ENCODE assay signal across 8 mouse cellular contexts in genomic region chr7:80401860-80402641, GRCm38 (mm10). TPM values are rescaled to one million over a fixed set of nuclear protein-coding genes. Genes with fewer than 3 reads are reported as not detected.
A peak's percentile ranks its signal among the peaks of the same experiment; 100 is the strongest.
DNase-seq lines count a peak whose midpoint lies in the region; ATAC-seq and TF ChIP-seq lines count a peak whose summit lies in the region.

No protein-coding gene starts in this region.

- under 1% methylated on average over 79 of the region's 102 CpGs for WGBS in limb, embryonic 11.5 days
- under 1% methylated on average over 66 of the region's 102 CpGs for WGBS in midbrain, embryonic 11.5 days

- H3K27me3 ChIP-seq in CH12.LX (replicated peaks) = no peaks in the 10 kb centered on the region
- H3K27me3 ChIP-seq in limb, embryonic 11.5 days (ENCODE audit: control insufficient read depth, insufficient read depth, low read length) = no peaks in the 10 kb centered on the region
- peaks cover 8% of the 10 kb centered on the region; the same call in 1 of the 2 replicates for H3K27me3 ChIP-seq in midbrain, embryonic 11.5 days (ENCODE audit: control insufficient read depth, insufficient read depth, low read length)

- H3K27ac ChIP-seq in CH12.LX (ENCODE audit: insufficient read depth, low read depth) = no peak overlapping the region; the same call in 1 of the 2 replicates
- H3K27ac ChIP-seq in embryonic fibroblast, embryonic 13.5 days (ENCODE audit: insufficient read depth, low read length) = peak overlapping the region; percentile 92
- H3K27ac ChIP-seq in limb, embryonic 11.5 days (replicated peaks; ENCODE audit: low read depth, low read length) = peak overlapping the region; percentile 87
- peak overlapping the region; percentile 27; the same call in 1 of the 2 replicates for H3K27ac ChIP-seq in midbrain, embryonic 11.5 days (ENCODE audit: low read depth, low read length)

- peaks cover 6 to 19% of the 10 kb centered on the region in 2 experiments for H3K36me3 ChIP-seq in CH12.LX (replicated peaks in 1 of 2; ENCODE audit: control insufficient read depth in 1 of 2, insufficient read depth in 1 of 2, low read length in 1 of 2)
- peaks cover 3% of the 10 kb centered on the region; the same call in 1 of the 2 replicates for H3K36me3 ChIP-seq in limb, embryonic 11.5 days (ENCODE audit: control insufficient read depth, insufficient read depth, low read length)
- H3K36me3 ChIP-seq in midbrain, embryonic 11.5 days (ENCODE audit: control insufficient read depth, insufficient read depth, low read length) = no peaks in the 10 kb centered on the region; the same call in 1 of the 2 replicates

- peaks cover 21 to 63% of the 10 kb centered on the region in 2 experiments for H3K4me1 ChIP-seq in CH12.LX (ENCODE audit: control insufficient read depth in 1 of 2, insufficient read depth in 2 of 2)
- peaks cover 10% of the 10 kb centered on the region for H3K4me1 ChIP-seq in embryonic fibroblast, embryonic 13.5 days (ENCODE audit: control insufficient read depth, insufficient read depth, low read length)
- H3K4me1 ChIP-seq in limb, embryonic 11.5 days (ENCODE audit: control insufficient read depth, insufficient read depth, low read length) = peaks cover 16% of the 10 kb centered on the region
- peaks cover 11% of the 10 kb centered on the region for H3K4me1 ChIP-seq in midbrain, embryonic 11.5 days (ENCODE audit: control insufficient read depth, insufficient read depth, low read length)

- TF ChIP-seq EP300 in CH12.LX (IDR thresholded peaks at IDR 0.05; ENCODE audit: low read length) = no peak

- H3K4me3 ChIP-seq in CH12.LX (replicated peaks in 1 of 3; ENCODE audit: low read depth in 2 of 3, low read length in 2 of 3, poor library complexity in 1 of 3) = peak overlapping the region; percentile 74 to 86 (median 83)
- H3K4me3 ChIP-seq in embryonic fibroblast, embryonic 13.5 days (ENCODE audit: insufficient read depth, low read length) = peak overlapping the region; percentile 96
- peak overlapping the region; percentile 91 for H3K4me3 ChIP-seq in limb, embryonic 11.5 days (ENCODE audit: low read depth, low read length)
- peak overlapping the region; percentile 91 for H3K4me3 ChIP-seq in midbrain, embryonic 11.5 days (ENCODE audit: low read depth, low read length)

- H3K4me2 ChIP-seq in CH12.LX (ENCODE audit: insufficient read depth, low read depth, poor library complexity, severe bottlenecking) = peak overlapping the region; percentile 79
- peak overlapping the region; percentile 78 for H3K4me2 ChIP-seq in limb, embryonic 11.5 days (ENCODE audit: low read depth, severe bottlenecking)
- peak overlapping the region; percentile 93 for H3K4me2 ChIP-seq in midbrain, embryonic 11.5 days

- no peaks in the 10 kb centered on the region for H3K9me3 ChIP-seq in CH12.LX (replicated peaks; ENCODE audit: low read length)
- no peaks in the 10 kb centered on the region for H3K9me3 ChIP-seq in limb, embryonic 11.5 days (ENCODE audit: control insufficient read depth, low read length)
- H3K9me3 ChIP-seq in midbrain, embryonic 11.5 days (ENCODE audit: control insufficient read depth, low read length) = no peaks in the 10 kb centered on the region

- in situ Hi-C loops in CH12.LX (cut with MboI; ENCODE audit: low pct_ligation_motif_present, low pct_unique_long_range_greater_than_20kb, low sequenced_read_pairs) = no loop called here

- DNase-seq in CH12.LX (ENCODE audit: extremely low read depth) = no peak
- DNase-seq in heart, postnatal 4 days = peak; percentile 65
- peak; percentile 70 for DNase-seq in limb, embryonic 11.5 days (ENCODE audit: low spot score)
- peak; percentile 92 for DNase-seq in midbrain, embryonic 11.5 days (ENCODE audit: low spot score, missing footprints)
- DNase-seq in testis, postnatal 10 days (ENCODE audit: low spot score) = peak; percentile 71
- DNase-seq in right cerebral cortex, adult 18-20 months = no peak

- dilution Hi-C loops in CH12.LX (cut with MboI; ENCODE audit: extremely low pct_ligation_motif_present, extremely low pct_unique_long_range_greater_than_20kb, low sequenced_read_pairs) = no loop called here

- TF ChIP-seq POLR2A in CH12.LX (IDR thresholded peaks at IDR 0.05; ENCODE audit: low read depth, low read length) = no peak
- TF ChIP-seq POLR2A in embryonic fibroblast, embryonic 13.5 days (IDR thresholded peaks at IDR 0.05; ENCODE audit: low read depth, low read length) = no peak

- H3K9ac ChIP-seq in CH12.LX (ENCODE audit: insufficient read depth, low read depth) = peak overlapping the region; percentile 99
- peak overlapping the region; percentile 95 for H3K9ac ChIP-seq in limb, embryonic 11.5 days (ENCODE audit: low read length)
- H3K9ac ChIP-seq in midbrain, embryonic 11.5 days (ENCODE audit: low read length) = peak overlapping the region; percentile 92

- TF ChIP-seq RAD21 in CH12.LX (IDR thresholded peaks at IDR 0.05; ENCODE audit: low read depth, low read length) = no peak

- no peak for TF ChIP-seq CTCF in CH12.LX (conservative IDR thresholded peaks at IDR 0.05 in 1 of 2, IDR thresholded peaks at IDR 0.05 in 1 of 2; ENCODE audit: low read depth in 2 of 2, low read length in 2 of 2)
- no peak for TF ChIP-seq CTCF in embryonic fibroblast, embryonic 13.5 days (IDR thresholded peaks at IDR 0.05; ENCODE audit: borderline replicate concordance, insufficient read depth, low read length)

- ATAC-seq in activated CD4-positive, CD25-positive, alpha-beta regulatory T cell, adult 4 months = peak; percentile 20
- ATAC-seq in limb, embryonic 11.5 days (ENCODE audit: insufficient number of reproducible peaks, low FRiP score, low TSS enrichment, low read depth) = peak; percentile 19; the same call in 1 of the 2 replicates
- peak; percentile 73 for ATAC-seq in midbrain, embryonic 11.5 days (ENCODE audit: low FRiP score)

- H3K79me2 ChIP-seq in CH12.LX (replicated peaks; ENCODE audit: control insufficient read depth, extremely low read depth, insufficient read depth, poor library complexity, severe bottlenecking) = peaks cover 24% of the 10 kb centered on the region

TF ChIP-seq in CH12.LX, 34 proteins besides CTCF, POLR2A, EP300 and RAD21 (continues in another document):
- TF ChIP-seq CHD1 (IDR thresholded peaks at IDR 0.05; ENCODE audit: low read depth, low read length) = no peak
- no peak for TF ChIP-seq ZKSCAN1 (IDR thresholded peaks at IDR 0.05; ENCODE audit: borderline replicate concordance, low read depth, low read length)
- no peak for TF ChIP-seq ELF1 (IDR thresholded peaks at IDR 0.05; ENCODE audit: low read depth, low read length)
- TF ChIP-seq CHD2 (IDR thresholded peaks at IDR 0.05; ENCODE audit: low read length) = no peak
- no peak for TF ChIP-seq GABPA (IDR thresholded peaks at IDR 0.05; ENCODE audit: insufficient replicate concordance, low read depth, low read length)
- no peak for TF ChIP-seq HCFC1 (IDR thresholded peaks at IDR 0.05; ENCODE audit: low read depth, low read length)
- no peak for TF ChIP-seq IRF4 (IDR thresholded peaks at IDR 0.05; ENCODE audit: low read depth, low read length)
- no peak for TF ChIP-seq PAX5 (IDR thresholded peaks at IDR 0.05; ENCODE audit: low read length)
- no peak for TF ChIP-seq BHLHE40 (IDR thresholded peaks at IDR 0.05; ENCODE audit: low read depth, low read length)
- TF ChIP-seq TCF12 (IDR thresholded peaks at IDR 0.05; ENCODE audit: low read depth, low read length) = peak; percentile 24; the same call in 1 of the 2 replicates
- TF ChIP-seq MAZ (IDR thresholded peaks at IDR 0.05; ENCODE audit: low read depth, low read length) = no peak

RNA-seq across cellular contexts. Expression of gene Furin, which starts 3.2 kb away (rescaled TPM):
- total RNA-seq in CH12.LX (2012; rRNA removed) (11.1 and 13.5 TPM in 2 replicates), CH12.LX (2014; rRNA removed) (1.1 and 1.5 TPM in 2 replicates)
- polyA plus RNA-seq in CH12.LX (2012; ENCODE audit: insufficient read length, low read depth) = 17.0 and 20.9 TPM in 2 replicates
- polyA plus RNA-seq in activated CD4-positive, CD25-positive, alpha-beta regulatory T cell, adult 4 months (2017; shearing (Covaris generic)) = 10 to 100 TPM; 10.6 to 15.2 TPM
- 71.5 and 83.7 TPM in 2 replicates for polyA plus RNA-seq in embryonic fibroblast, embryonic 13.5 days (2011; ENCODE audit: insufficient read length, low read depth, missing spikeins)
- 100 to 1,000 TPM; 104 to 113 TPM for total RNA-seq in heart, postnatal 4 days (2021)
- 9.2 and 10.0 TPM in 2 replicates for polyA plus RNA-seq in limb, embryonic 11.5 days (2014; fragmentation: Nextera tagmentation; extraction: Ambion mirVana)
- 2.7 TPM in 2 replicates for polyA plus RNA-seq in midbrain, embryonic 11.5 days (2014; fragmentation: Nextera tagmentation; extraction: Ambion mirVana)

RNA-seq across cellular contexts. Expression of gene Fes, which starts 14.3 kb away (rescaled TPM):
- total RNA-seq in CH12.LX (2012; rRNA removed) (7.1 and 9.8 TPM in 2 replicates), CH12.LX (2014; rRNA removed) (4.3 and 6.5 TPM in 2 replicates)
- 11.7 and 16.2 TPM in 2 replicates for polyA plus RNA-seq in CH12.LX (2012; ENCODE audit: insufficient read length, low read depth)
- polyA plus RNA-seq in activated CD4-positive, CD25-positive, alpha-beta regulatory T cell, adult 4 months (2017; shearing (Covaris generic)) = 1 to 10 TPM; 2.0 to 4.5 TPM
- 7.5 and 7.9 TPM in 2 replicates for polyA plus RNA-seq in embryonic fibroblast, embryonic 13.5 days (2011; ENCODE audit: insufficient read length, low read depth, missing spikeins)
- total RNA-seq in heart, postnatal 4 days (2021) = 10 to 100 TPM; 16.4 to 21.5 TPM
- polyA plus RNA-seq in limb, embryonic 11.5 days (2014; fragmentation: Nextera tagmentation; extraction: Ambion mirVana) = 7.6 and 8.4 TPM in 2 replicates
- polyA plus RNA-seq in midbrain, embryonic 11.5 days (2014; fragmentation: Nextera tagmentation; extraction: Ambion mirVana) = 7.3 and 7.6 TPM in 2 replicates

RNA-seq across cellular contexts. Expression of gene Man2a2, which starts 30.9 kb away (rescaled TPM):
- total RNA-seq in CH12.LX (2012; rRNA removed) (46.3 and 48.3 TPM in 2 replicates), CH12.LX (2014; rRNA removed) (12.5 and 14.3 TPM in 2 replicates)
- 33.6 and 44.3 TPM in 2 replicates for polyA plus RNA-seq in CH12.LX (2012; ENCODE audit: insufficient read length, low read depth)
- polyA plus RNA-seq in activated CD4-positive, CD25-positive, alpha-beta regulatory T cell, adult 4 months (2017; shearing (Covaris generic)) = 10 to 100 TPM; 15.8 to 21.8 TPM
- 47.6 and 55.1 TPM in 2 replicates for polyA plus RNA-seq in embryonic fibroblast, embryonic 13.5 days (2011; ENCODE audit: insufficient read length, low read depth, missing spikeins)
- 10 to 100 TPM; 65.0 to 65.6 TPM for total RNA-seq in heart, postnatal 4 days (2021)
- 12.5 and 15.1 TPM in 2 replicates for polyA plus RNA-seq in limb, embryonic 11.5 days (2014; fragmentation: Nextera tagmentation; extraction: Ambion mirVana)
- 5.8 and 6.9 TPM in 2 replicates for polyA plus RNA-seq in midbrain, embryonic 11.5 days (2014; fragmentation: Nextera tagmentation; extraction: Ambion mirVana)

RNA-seq across cellular contexts. Expression of gene Hddc3, which starts 59.1 kb away (rescaled TPM):
- total RNA-seq in CH12.LX (2012; rRNA removed) (9.6 and 12.6 TPM in 2 replicates), CH12.LX (2014; rRNA removed) (3.1 and 5.5 TPM in 2 replicates)
- polyA plus RNA-seq in CH12.LX (2012; ENCODE audit: insufficient read length, low read depth) = 2.6 and 4.6 TPM in 2 replicates
- polyA plus RNA-seq in activated CD4-positive, CD25-positive, alpha-beta regulatory T cell, adult 4 months (2017; shearing (Covaris generic)) = 1 to 10 TPM; 8.6 to 9.0 TPM
- 12.2 and 15.4 TPM in 2 replicates for polyA plus RNA-seq in embryonic fibroblast, embryonic 13.5 days (2011; ENCODE audit: insufficient read length, low read depth, missing spikeins)
- total RNA-seq in heart, postnatal 4 days (2021) = 10 to 100 TPM; 40.9 to 42.1 TPM
- 25.7 and 27.5 TPM in 2 replicates for polyA plus RNA-seq in limb, embryonic 11.5 days (2014; fragmentation: Nextera tagmentation; extraction: Ambion mirVana)
- polyA plus RNA-seq in midbrain, embryonic 11.5 days (2014; fragmentation: Nextera tagmentation; extraction: Ambion mirVana) = 25.6 and 26.9 TPM in 2 replicates

Comparison
In these comparisons a context has a peak if more than half of its experiments do, and no peak if none do; other contexts are left out.
1. DNase-seq: peak in heart, postnatal 4 days (single experiment), limb, embryonic 11.5 days (single experiment), midbrain, embryonic 11.5 days (single experiment) and testis, postnatal 10 days (single experiment); none in CH12.LX (single experiment) and right cerebral cortex, adult 18-20 months (single experiment).
2. ATAC-seq: peak in every context shown above with its lines; median percentile 73 in midbrain, embryonic 11.5 days; 20 in activated CD4-positive, CD25-positive, alpha-beta regulatory T cell, adult 4 months; 19 in limb, embryonic 11.5 days.
3. Peak in every context shown above with its lines, with median percentiles within 50 percentile points of each other: H3K4me2 ChIP-seq, H3K4me3 ChIP-seq and H3K9ac ChIP-seq.